Mouse (Mus musculus) neural tube, embryonic 13.5 days (tissue): ENCODE results near the gene Esf1. TPM values are rescaled to one million over a fixed set of nuclear protein-coding genes. Genes with fewer than 3 reads are reported as not detected.
"Not testable (repeated sequence)": the region's sequence is repeated elsewhere in the genome, so short reads cannot be mapped to it uniquely, and the experiment has no call there.

ENCODE experiments used
- ATAC-seq: fragments of 200-750 bp; cut with Nextera tagmentation; 2 replicates; pipeline ENCODE4 v1.8.0; 2017; ENCODE audit warnings: low read depth, mild to moderate bottlenecking, moderate TSS enrichment, moderate library complexity
- H3K27ac ChIP-seq: fragments of 300-500 bp; sonication (generic); replicated peaks from 2 replicates; pipeline ENCODE4 v1.5.1; 2015; ENCODE audit warnings: moderate library complexity, mild to moderate bottlenecking, inconsistent platforms
- H3K27me3 ChIP-seq: fragments of 300-500 bp; sonication (generic); 2 replicates; pipeline ENCODE4 v1.6.1; 2015; ENCODE audit warnings: mild to moderate bottlenecking, inconsistent platforms
- H3K36me3 ChIP-seq: fragments of 300-500 bp; sonication (generic); 2 replicates; pipeline ENCODE4 v1.6.1; 2015; ENCODE audit warnings: mild to moderate bottlenecking, inconsistent platforms
- H3K4me1 ChIP-seq: fragments of 300-500 bp; sonication (generic); replicated peaks from 2 replicates; pipeline ENCODE4 v1.6.1; 2015; ENCODE audit warnings: inconsistent platforms
- H3K4me2 ChIP-seq: fragments of 300-500 bp; sonication (generic); 2 replicates; pipeline ENCODE4 v1.6.1; 2015; ENCODE audit warnings: inconsistent platforms, mild to moderate bottlenecking, moderate library complexity
- H3K4me3 ChIP-seq: fragments of 300-500 bp; sonication (generic); 2 replicates; pipeline ENCODE4 v1.5.1; 2015; ENCODE audit warnings: mild to moderate bottlenecking, inconsistent platforms
- H3K9ac ChIP-seq: fragments of 300-500 bp; sonication (generic); 2 replicates; pipeline ENCODE4 v1.6.1; 2015; ENCODE audit warnings: moderate library complexity, mild to moderate bottlenecking, inconsistent platforms
- H3K9me3 ChIP-seq: fragments of 300-500 bp; sonication (generic); 2 replicates; pipeline ENCODE4 v1.6.1; 2016; ENCODE audit warnings: inconsistent platforms
- WGBS: fragments of 180-500 bp; shearing (Covaris S2); methylation state at CpG from one replicate; pipeline ENCODE4 v1.1.7; 2015; 5-methylcytosine and 5-hydroxymethylcytosine counted together
- polyA plus RNA-seq: library from polyadenylated mRNA; unstranded; fragments of >200 nt; fragmentation: Nextera tagmentation; extraction: Ambion mirVana; gene quantifications from 2 replicates; pipeline ENCODE4 v1.2.1, GENCODE M21; 2015

Gene Esf1
- polyA plus RNA-seq, result 19.2 and 20.3 TPM in 2 replicates

- H3K9ac ChIP-seq, result peak within 1 kb of the TSS; percentile 87
- H3K4me3 ChIP-seq, result peak within 1 kb of the TSS; percentile 94
- peak; percentile 98 for ATAC-seq
- peaks cover 19% of the 10 kb centered on the region for H3K36me3 ChIP-seq
- H3K9me3 ChIP-seq, result no peaks in the 10 kb centered on the region
- H3K4me2 ChIP-seq, result peak within 1 kb of the TSS; percentile 96
- peak within 1 kb of the TSS; percentile 84 for H3K27ac ChIP-seq
- H3K27me3 ChIP-seq, result no peaks in the 10 kb centered on the region
- peaks cover 30% of the 10 kb centered on the region for H3K4me1 ChIP-seq
- under 1% methylated on average over 43 of the region's 43 CpGs for WGBS
Measured at GRCm38 (mm10) chr2:140170127-140170802, at the start of gene Esf1, which contains the start of gene Ndufaf5. Gene Esf1, minus strand, starts transcription at chr2:140170564. Gene Ndufaf5, plus strand, starts transcription at chr2:140170649.

GRCm38 (mm10) chr2:140215965-140216364 is 45.6 kb upstream of the Esf1 start:
- Histone ChIP-seq H3K9me3 (no peaks in the 10 kb centered on the region), H3K27me3 (no peaks in the 10 kb centered on the region), H3K36me3 (no peaks in the 10 kb centered on the region), H3K4me1 (no peaks in the 10 kb centered on the region), H3K27ac (no peak overlapping the region), H3K4me2 (no peak overlapping the region), H3K4me3 (no peak overlapping the region), H3K9ac (no peak overlapping the region)
- ATAC-seq, result no peak
- 74% methylated on average over 1 of the region's 1 CpGs for WGBS

GRCm38 (mm10) chr2:140215415-140215814 is 45.1 kb upstream of the Esf1 start:
- no peak for ATAC-seq
- Histone ChIP-seq H3K9ac (no peak overlapping the region), H3K36me3 (no peaks in the 10 kb centered on the region), H3K4me1 (no peaks in the 10 kb centered on the region), H3K9me3 (no peaks in the 10 kb centered on the region), H3K27ac (no peak overlapping the region), H3K4me3 (no peak overlapping the region), H3K27me3 (no peaks in the 10 kb centered on the region), H3K4me2 (no peak overlapping the region)
- WGBS, result 56% methylated on average over 2 of the region's 2 CpGs

GRCm38 (mm10) chr2:140214519-140215027 is 44.2 kb upstream of the Esf1 start:
- H3K4me1 ChIP-seq, result no peaks in the 10 kb centered on the region
- no peaks in the 10 kb centered on the region for H3K36me3 ChIP-seq
- H3K27ac ChIP-seq, result no peak overlapping the region
- no peaks in the 10 kb centered on the region for H3K27me3 ChIP-seq
- 96% methylated on average over 4 of the region's 4 CpGs for WGBS
- no peaks in the 10 kb centered on the region for H3K9me3 ChIP-seq
- H3K9ac ChIP-seq, result no peak overlapping the region
- no peak overlapping the region for H3K4me2 ChIP-seq
- ATAC-seq, result no peak
- H3K4me3 ChIP-seq, result no peak overlapping the region

- 92% methylated on average over 7 of the region's 7 CpGs for WGBS
- H3K4me1 ChIP-seq, result no peaks in the 10 kb centered on the region
- no peak overlapping the region for H3K4me3 ChIP-seq
- no peaks in the 10 kb centered on the region for H3K9me3 ChIP-seq
- H3K27ac ChIP-seq, result no peak overlapping the region
- H3K27me3 ChIP-seq, result no peaks in the 10 kb centered on the region
- H3K36me3 ChIP-seq, result peaks cover 46% of the 10 kb centered on the region
- no peak overlapping the region for H3K4me2 ChIP-seq
- ATAC-seq, result no peak
- H3K9ac ChIP-seq, result no peak overlapping the region
Measured at GRCm38 (mm10) chr2:140203756-140204155, 33.4 kb upstream of the Esf1 start.

- Histone ChIP-seq H3K4me2 (no peak overlapping the region), H3K4me3 (no peak overlapping the region), H3K9me3 (no peaks in the 10 kb centered on the region), H3K27ac (no peak overlapping the region), H3K36me3 (peaks cover 52% of the 10 kb centered on the region), H3K27me3 (no peaks in the 10 kb centered on the region), H3K9ac (no peak overlapping the region), H3K4me1 (no peaks in the 10 kb centered on the region)
- 96% methylated on average over 5 of the region's 5 CpGs for WGBS
- ATAC-seq, result no peak
Measured at GRCm38 (mm10) chr2:140202573-140202972, 32.2 kb upstream of the Esf1 start.

- Histone ChIP-seq H3K4me1 (no peaks in the 10 kb centered on the region), H3K9me3 (no peaks in the 10 kb centered on the region), H3K36me3 (peaks cover 46% of the 10 kb centered on the region), H3K27ac (no peak overlapping the region), H3K9ac (no peak overlapping the region), H3K27me3 (no peaks in the 10 kb centered on the region), H3K4me2 (no peak overlapping the region), H3K4me3 (no peak overlapping the region)
- 75% methylated on average over 2 of the region's 2 CpGs for WGBS
- no peak for ATAC-seq
Measured at GRCm38 (mm10) chr2:140200713-140201112, 30.3 kb upstream of the Esf1 start.

GRCm38 (mm10) chr2:140185685-140186210 is 15.4 kb upstream of the Esf1 start:
- WGBS, result 92% methylated on average over 3 of the region's 3 CpGs
- H3K36me3 ChIP-seq, result peaks cover 51% of the 10 kb centered on the region
- not testable (repeated sequence) for H3K9me3 ChIP-seq, H3K9ac ChIP-seq, H3K27ac ChIP-seq, ATAC-seq, H3K4me2 ChIP-seq, H3K27me3 ChIP-seq, H3K4me3 ChIP-seq, H3K4me1 ChIP-seq

- Histone ChIP-seq H3K4me1 (peaks cover 30% of the 10 kb centered on the region), H3K27me3 (no peaks in the 10 kb centered on the region), H3K4me2 (peak overlapping the region; percentile 96), H3K36me3 (peaks cover 23% of the 10 kb centered on the region), H3K9me3 (no peaks in the 10 kb centered on the region), H3K9ac (peak overlapping the region; percentile 87), H3K4me3 (peak overlapping the region; percentile 94), H3K27ac (peak overlapping the region; percentile 84)
- ATAC-seq, result peak; percentile 80
- 10% methylated on average over 28 of the region's 28 CpGs for WGBS
Measured at GRCm38 (mm10) chr2:140170803-140171553, 614 bp upstream of the Esf1 start.

- no peak overlapping the region for H3K4me3 ChIP-seq
- no peaks in the 10 kb centered on the region for H3K9me3 ChIP-seq
- no peak overlapping the region for H3K9ac ChIP-seq
- ATAC-seq, result no peak
- WGBS, result 89% methylated on average over 1 of the region's 1 CpGs
- peak overlapping the region; percentile 96; the same call in 1 of the 2 replicates for H3K4me2 ChIP-seq
- peaks cover 30% of the 10 kb centered on the region for H3K4me1 ChIP-seq
- no peak overlapping the region for H3K27ac ChIP-seq
- H3K27me3 ChIP-seq, result no peaks in the 10 kb centered on the region
- H3K36me3 ChIP-seq, result peaks cover 22% of the 10 kb centered on the region
Measured at GRCm38 (mm10) chr2:140169057-140169456, 1.3 kb downstream of the Esf1 start.

GRCm38 (mm10) chr2:140163351-140163854 is 7.0 kb downstream of the Esf1 start:
- H3K27ac ChIP-seq, result no peak overlapping the region
- no peak for ATAC-seq
- H3K9me3 ChIP-seq, result no peaks in the 10 kb centered on the region
- no peaks in the 10 kb centered on the region for H3K4me1 ChIP-seq
- no peaks in the 10 kb centered on the region for H3K27me3 ChIP-seq
- peaks cover 32% of the 10 kb centered on the region for H3K36me3 ChIP-seq
- no peak overlapping the region for H3K4me2 ChIP-seq
- 98% methylated on average over 5 of the region's 5 CpGs for WGBS
- H3K4me3 ChIP-seq, result no peak overlapping the region
- H3K9ac ChIP-seq, result no peak overlapping the region

- WGBS, result 80% methylated on average over 3 of the region's 3 CpGs
- no peaks in the 10 kb centered on the region for H3K27me3 ChIP-seq
- peaks cover 44% of the 10 kb centered on the region for H3K36me3 ChIP-seq
- H3K27ac ChIP-seq, result no peak overlapping the region
- no peak overlapping the region for H3K4me2 ChIP-seq
- H3K9me3 ChIP-seq, result no peaks in the 10 kb centered on the region
- no peak for ATAC-seq
- H3K4me3 ChIP-seq, result no peak overlapping the region
- H3K4me1 ChIP-seq, result no peaks in the 10 kb centered on the region
- H3K9ac ChIP-seq, result no peak overlapping the region
Measured at GRCm38 (mm10) chr2:140159186-140159730, 11.1 kb downstream of the Esf1 start.
